Mouse (Mus musculus) spleen, adult 2 months (tissue): ENCODE data around the gene Snrnp70. TPM values are rescaled to one million over a fixed set of nuclear protein-coding genes. Genes with fewer than 3 reads are reported as not detected.

Experiments
- DNase-seq, 2 experiments: peaks; one replicate each; pipeline versions ENCODE4 v3.0.0 to v3.0.0-alpha.2; 2012 to 2021; ENCODE audit warnings: low spot score in 2 of 2, low read depth in 1 of 2
- H3K27ac ChIP-seq: fragments of 200-500 bp; 2 replicates; pipeline ENCODE4 v1.5.1; 2012; ENCODE audit warnings: low read length, inconsistent platforms; ENCODE audit not compliant: insufficient read depth
- H3K27me3 ChIP-seq: fragments of 200-500 bp; 2 replicates; pipeline ENCODE4 v1.6.1; 2012; ENCODE audit warnings: mild to moderate bottlenecking, moderate library complexity, low read length, inconsistent platforms; ENCODE audit not compliant: control insufficient read depth, insufficient read depth
- H3K36me3 ChIP-seq: fragments of 200-500 bp; 2 replicates; pipeline ENCODE4 v1.6.1; 2012; ENCODE audit warnings: mild to moderate bottlenecking, low read length, inconsistent platforms; ENCODE audit not compliant: control insufficient read depth, insufficient read depth
- H3K4me1 ChIP-seq: fragments of 200-500 bp; 2 replicates; pipeline ENCODE4 v1.6.1; 2011; ENCODE audit warnings: inconsistent platforms; ENCODE audit not compliant: control insufficient read depth, insufficient read depth, insufficient read length
- H3K4me3 ChIP-seq: fragments of 200-500 bp; 2 replicates; pipeline ENCODE4 v1.5.1; 2011; ENCODE audit warnings: mild to moderate bottlenecking, inconsistent platforms; ENCODE audit not compliant: insufficient read depth, insufficient read length; ENCODE audit errors: extremely low read depth
- CTCF ChIP-seq: fragments of 200-500 bp; IDR thresholded peaks from 2 replicates; pipeline ENCODE4 v1.5.1; 2011; ENCODE audit warnings: mild to moderate bottlenecking, inconsistent platforms; ENCODE audit not compliant: insufficient read depth, insufficient read length, insufficient replicate concordance; ENCODE audit errors: extremely low read depth
- POLR2A ChIP-seq: fragments of 200-500 bp; IDR thresholded peaks from 2 replicates; pipeline ENCODE4 v1.6.1; 2011; ENCODE audit warnings: low read depth, low read length, inconsistent platforms
- WGBS: fragments of 180-500 bp; shearing (Covaris S2); methylation state at CpG from one replicate; pipeline ENCODE4 v1.1.7; 2018; 5-methylcytosine and 5-hydroxymethylcytosine counted together
- polyA plus RNA-seq: library from polyadenylated mRNA; depleted of rRNA; stranded (reverse); fragments of >200 nt; gene quantifications from 2 replicates; pipeline ENCODE4 v1.2.3, GENCODE M21; 2012; rRNA removed

Snrnp70 gene
- polyA plus RNA-seq, 1 experiment = 273 TPM

- Histone ChIP-seq H3K27ac (no peak within 1 kb of the TSS), H3K4me3 (no peak within 1 kb of the TSS), H3K4me1 (peaks cover 20% of the 10 kb centered on the region; the same call in 1 of the 2 replicates), H3K36me3 (no peaks in the 10 kb centered on the region), H3K27me3 (peaks cover 15% of the 10 kb centered on the region)
- no peak for TF ChIP-seq CTCF
- TF ChIP-seq POLR2A = no peak
- 73% methylated on average over 5 of the region's 5 CpGs for WGBS
- DNase-seq = no peak
Measured at GRCm38 (mm10) chr7:45335056-45335455, 60.5 kb downstream of the Snrnp70 start, which contains the start of gene Hrc. Gene Hrc (plus strand): TSS chr7:45335290.

- WGBS = 85% methylated on average over 3 of the region's 3 CpGs
- Histone ChIP-seq H3K4me3 (no peak overlapping the region), H3K4me1 (peaks cover 20% of the 10 kb centered on the region; the same call in 1 of the 2 replicates)
Measured at GRCm38 (mm10) chr7:45334605-45335004, 60.9 kb downstream of the Snrnp70 start.

GRCm38 (mm10) chr7:45333431-45333982, 62.0 kb downstream of the Snrnp70 start, which contains the start of gene Trpm4:
Gene Trpm4 (minus strand): TSS chr7:45333780.
- under 1% methylated on average over 38 of the region's 38 CpGs for WGBS
- Histone ChIP-seq H3K4me1 (peaks cover 15% of the 10 kb centered on the region; the same call in 1 of the 2 replicates), H3K27me3 (0 out of 2 replicates have a peak, but pooled peaks cover 2% of the 10 kb centered on the region), H3K27ac (peak within 1 kb of the TSS; percentile 50; the same call in 1 of the 2 replicates), H3K4me3 (peak within 1 kb of the TSS; percentile 85), H3K36me3 (no peaks in the 10 kb centered on the region)
- peak; percentile 47 to 82 for DNase-seq
- TF ChIP-seq POLR2A (no peak), CTCF (no peak)

More at GRCm38 (mm10) chr7:45334605-45335004, 60.9 kb downstream of the Snrnp70 start:
- H3K36me3 ChIP-seq = no peaks in the 10 kb centered on the region
- no peak for TF ChIP-seq CTCF
- no peak for TF ChIP-seq POLR2A
- peaks cover 11% of the 10 kb centered on the region for H3K27me3 ChIP-seq
- DNase-seq = no peak
- no peak overlapping the region for H3K27ac ChIP-seq

- DNase-seq = peak in 1 of 2 experiments; percentile 14
- H3K27me3 ChIP-seq = 0 out of 2 replicates have a peak, but pooled peaks cover 2% of the 10 kb centered on the region
- no peak for TF ChIP-seq POLR2A
- no peaks in the 10 kb centered on the region for H3K36me3 ChIP-seq
- H3K4me1 ChIP-seq = peaks cover 10% of the 10 kb centered on the region; the same call in 1 of the 2 replicates
- no peak overlapping the region for H3K27ac ChIP-seq
- 12% methylated on average over 22 of the region's 22 CpGs for WGBS
- peak overlapping the region; percentile 85 for H3K4me3 ChIP-seq
Measured at GRCm38 (mm10) chr7:45332685-45333425, 62.7 kb downstream of the Snrnp70 start.

GRCm38 (mm10) chr7:45331502-45331901, 64.0 kb downstream of the Snrnp70 start:
- Histone ChIP-seq H3K36me3 (no peaks in the 10 kb centered on the region), H3K4me3 (no peak overlapping the region), H3K27me3 (no peaks in the 10 kb centered on the region), H3K27ac (no peak overlapping the region), H3K4me1 (peaks cover 9% of the 10 kb centered on the region; the same call in 1 of the 2 replicates)
- WGBS = 91% methylated on average over 6 of the region's 6 CpGs
- TF ChIP-seq POLR2A (no peak), CTCF (no peak)
- no peak for DNase-seq

GRCm38 (mm10) chr7:45328841-45329475, 66.6 kb downstream of the Snrnp70 start:
- no peaks in the 10 kb centered on the region for H3K36me3 ChIP-seq
- no peak overlapping the region for H3K4me3 ChIP-seq
- no peak for TF ChIP-seq CTCF
- no peak for TF ChIP-seq POLR2A
- DNase-seq = no peak
- H3K27me3 ChIP-seq = no peaks in the 10 kb centered on the region
- WGBS = 90% methylated on average over 13 of the region's 13 CpGs
- peaks cover 9% of the 10 kb centered on the region; the same call in 1 of the 2 replicates for H3K4me1 ChIP-seq
- no peak overlapping the region for H3K27ac ChIP-seq

Other genes starting within 250 kb of the Snrnp70 start
- gene Pih1d1, start 241.4 kb downstream of the Snrnp70 start, polyA plus RNA-seq = 45.2 and 48.7 TPM in 2 replicates
- gene Aldh16a1, start 241.2 kb downstream of the Snrnp70 start, polyA plus RNA-seq = 93.0 and 114 TPM in 2 replicates
- gene Slc17a7, start 231.8 kb downstream of the Snrnp70 start, polyA plus RNA-seq = 0.05 and 0.06 TPM in 2 replicates
- not detected in 2 replicates for gene Gfy, start 216.2 kb downstream of the Snrnp70 start, polyA plus RNA-seq
- not detected in 2 replicates for gene Pth2, start 214.7 kb downstream of the Snrnp70 start, polyA plus RNA-seq
- gene Ccdc155, start 190.8 kb downstream of the Snrnp70 start, polyA plus RNA-seq = 0.16 and 0.20 TPM in 2 replicates
- gene Dkkl1, start 183.6 kb downstream of the Snrnp70 start, polyA plus RNA-seq = 2.1 and 2.8 TPM in 2 replicates
- gene Tead2, start 180.0 kb downstream of the Snrnp70 start, polyA plus RNA-seq = 10.6 and 12.1 TPM in 2 replicates
- gene Cd37, start 156.6 kb downstream of the Snrnp70 start, polyA plus RNA-seq = 1,116 and 1,582 TPM in 2 replicates
- gene Slc6a16, start 154.7 kb downstream of the Snrnp70 start, polyA plus RNA-seq = not detected in 2 replicates
- 0.27 and 0.43 TPM in 2 replicates for gene Slc6a21, start 118.2 kb downstream of the Snrnp70 start, polyA plus RNA-seq
- gene Trpm4, start 62.0 kb downstream of the Snrnp70 start, polyA plus RNA-seq = 7.9 and 10.0 TPM in 2 replicates
- 0.04 and 0.09 TPM in 2 replicates for gene Hrc, start 60.5 kb downstream of the Snrnp70 start, polyA plus RNA-seq
- gene Ppfia3, start 28.7 kb downstream of the Snrnp70 start, polyA plus RNA-seq = 0.22 and 0.27 TPM in 2 replicates
- gene Lin7b, start 25.2 kb downstream of the Snrnp70 start, polyA plus RNA-seq = 0.90 and 2.1 TPM in 2 replicates
- 0.04 and 0.05 TPM in 2 replicates for gene Kcna7, start 9.9 kb upstream of the Snrnp70 start, polyA plus RNA-seq
- 0.12 and 0.33 TPM in 2 replicates for gene Ntf5, start 18.0 kb upstream of the Snrnp70 start, polyA plus RNA-seq
- gene Lhb, start 25.1 kb upstream of the Snrnp70 start, polyA plus RNA-seq = not detected in 2 replicates
- 12.4 and 14.4 TPM in 2 replicates for gene Gys1, start 39.1 kb upstream of the Snrnp70 start, polyA plus RNA-seq
- gene Ruvbl2, start 42.4 kb upstream of the Snrnp70 start, polyA plus RNA-seq = 55.3 and 56.0 TPM in 2 replicates
- gene Ftl1, start 64.1 kb upstream of the Snrnp70 start, polyA plus RNA-seq = 2,804 and 3,579 TPM in 2 replicates
- 129 and 163 TPM in 2 replicates for gene Bax, start 71.2 kb upstream of the Snrnp70 start, polyA plus RNA-seq
- 0.04 and 0.49 TPM in 2 replicates for gene Tulp2, start 86.1 kb upstream of the Snrnp70 start, polyA plus RNA-seq
- gene Gm45808, start 91.1 kb upstream of the Snrnp70 start, polyA plus RNA-seq = 0.13 TPM in 1 of 2 replicates, not detected in the other
- gene Dhdh, start 93.1 kb upstream of the Snrnp70 start, polyA plus RNA-seq = 1.5 and 1.6 TPM in 2 replicates
- 171 and 188 TPM in 2 replicates for gene Nucb1, start 114.7 kb upstream of the Snrnp70 start, polyA plus RNA-seq
- gene Ppp1r15a, start 130.5 kb upstream of the Snrnp70 start, polyA plus RNA-seq = 99.5 and 119 TPM in 2 replicates
- 6.5 and 7.2 TPM in 2 replicates for gene Plekha4, start 130.6 kb upstream of the Snrnp70 start, polyA plus RNA-seq
- gene Hsd17b14, start 159.2 kb upstream of the Snrnp70 start, polyA plus RNA-seq = 1.7 TPM in 2 replicates
- gene Bcat2, start 174.4 kb upstream of the Snrnp70 start, polyA plus RNA-seq = 50.8 and 55.6 TPM in 2 replicates
- gene Fgf21, start 219.7 kb upstream of the Snrnp70 start, polyA plus RNA-seq = 0.90 and 2.8 TPM in 2 replicates
- gene Fut1, start 221.5 kb upstream of the Snrnp70 start, polyA plus RNA-seq = 0.71 and 1.1 TPM in 2 replicates
- 0.46 and 0.63 TPM in 2 replicates for gene Izumo1, start 226.1 kb upstream of the Snrnp70 start, polyA plus RNA-seq
- 18.8 and 20.1 TPM in 2 replicates for gene Rasip1, start 231.7 kb upstream of the Snrnp70 start, polyA plus RNA-seq
- 2.5 and 2.7 TPM in 2 replicates for gene Mamstr, start 244.2 kb upstream of the Snrnp70 start, polyA plus RNA-seq